Mouse (Mus musculus) liver, adult 2 months (tissue): ENCODE measurements around the gene Banp. TPM values are rescaled to one million over a fixed set of nuclear protein-coding genes. Genes with fewer than 3 reads are reported as not detected.

Experiments
- DNase-seq: peaks from one replicate; pipeline ENCODE4 v3.0.0-alpha.2; 2011; ENCODE audit warnings: low read depth, low spot score; ENCODE audit errors: extremely low read depth
- H3K27ac ChIP-seq: fragments of 200-500 bp; replicated peaks from 2 replicates; pipeline ENCODE4 v1.5.1; 2012; ENCODE audit warnings: low read depth, mild to moderate bottlenecking, control low read depth, inconsistent platforms, low read length; ENCODE audit not compliant: insufficient read depth
- H3K27me3 ChIP-seq: fragments of 200-500 bp; 2 replicates; pipeline ENCODE4 v1.6.1; 2012; ENCODE audit warnings: mild to moderate bottlenecking, moderate library complexity, low read length, inconsistent platforms; ENCODE audit not compliant: control insufficient read depth, insufficient read depth
- H3K36me3 ChIP-seq: fragments of 200-500 bp; 2 replicates; pipeline ENCODE4 v1.6.1; 2012; ENCODE audit warnings: low read length, inconsistent platforms; ENCODE audit not compliant: control insufficient read depth, insufficient read depth
- H3K4me1 ChIP-seq: fragments of 200-500 bp; 2 replicates; pipeline ENCODE4 v1.6.1; 2011; ENCODE audit warnings: low read length; ENCODE audit not compliant: control insufficient read depth, insufficient read depth
- H3K4me3 ChIP-seq: fragments of 200-500 bp; 2 replicates; pipeline ENCODE4 v1.5.1; 2011; ENCODE audit warnings: low read depth, mild to moderate bottlenecking, control low read depth, low read length, moderate library complexity; ENCODE audit not compliant: insufficient read depth
- H3K79me2 ChIP-seq: fragments of 200-500 bp; 2 replicates; pipeline ENCODE4 v1.6.1; 2012; ENCODE audit warnings: inconsistent platforms, mild to moderate bottlenecking, low read length, moderate library complexity; ENCODE audit not compliant: control insufficient read depth, insufficient read depth
- H3K9ac ChIP-seq: fragments of 200-500 bp; 2 replicates; pipeline ENCODE4 v1.6.1; 2012; ENCODE audit warnings: low read depth, mild to moderate bottlenecking, control low read depth, inconsistent platforms, low read length
- CTCF ChIP-seq: fragments of 200-500 bp; IDR thresholded peaks from 2 replicates; pipeline ENCODE4 v1.5.1; 2011; ENCODE audit warnings: low read depth, low read length, control low read depth
- POLR2A ChIP-seq: fragments of 200-500 bp; IDR thresholded peaks from 2 replicates; pipeline ENCODE4 v1.6.1; 2011; ENCODE audit warnings: low read length, control low read depth; ENCODE audit not compliant: insufficient read depth; ENCODE audit errors: extremely low read depth
- WGBS: fragments of 180-500 bp; shearing (Covaris S2); methylation state at CpG from one replicate; pipeline ENCODE4 v1.1.7; 2018; 5-methylcytosine and 5-hydroxymethylcytosine counted together
- polyA plus RNA-seq: library from polyadenylated mRNA; depleted of rRNA; stranded (reverse); fragments of >200 nt; gene quantifications from 2 replicates; pipeline ENCODE4 v1.2.3, GENCODE M21; 2012; rRNA removed
- total RNA-seq: library from RNA; depleted of rRNA; stranded (reverse); fragments of >200 nt; gene quantifications from 2 replicates; pipeline ENCODE4 v1.2.3, GENCODE M21; 2014; rRNA removed

Banp gene
- 9.8 and 19.7 TPM in 2 replicates for total RNA-seq
- polyA plus RNA-seq = 24.5 and 38.2 TPM in 2 replicates

GRCm38 (mm10) chr8:121949222-121949800, at the start of gene Banp:
Banp (plus strand) TSS chr8:121949750.
- peak within 1 kb of the TSS; percentile 77 for H3K4me3 ChIP-seq
- peaks cover 4% of the 10 kb centered on the region; the same call in 1 of the 2 replicates for H3K79me2 ChIP-seq
- no peaks in the 10 kb centered on the region for H3K27me3 ChIP-seq
- H3K9ac ChIP-seq = peak within 1 kb of the TSS; percentile 93
- peak within 1 kb of the TSS; percentile 90 for H3K27ac ChIP-seq
- DNase-seq = no peak
- H3K36me3 ChIP-seq = no peaks in the 10 kb centered on the region
- peaks cover 19% of the 10 kb centered on the region for H3K4me1 ChIP-seq
- 53% methylated on average over 6 of the region's 6 CpGs for WGBS
- no peak for TF ChIP-seq CTCF
- TF ChIP-seq POLR2A = no peak

DNA sequence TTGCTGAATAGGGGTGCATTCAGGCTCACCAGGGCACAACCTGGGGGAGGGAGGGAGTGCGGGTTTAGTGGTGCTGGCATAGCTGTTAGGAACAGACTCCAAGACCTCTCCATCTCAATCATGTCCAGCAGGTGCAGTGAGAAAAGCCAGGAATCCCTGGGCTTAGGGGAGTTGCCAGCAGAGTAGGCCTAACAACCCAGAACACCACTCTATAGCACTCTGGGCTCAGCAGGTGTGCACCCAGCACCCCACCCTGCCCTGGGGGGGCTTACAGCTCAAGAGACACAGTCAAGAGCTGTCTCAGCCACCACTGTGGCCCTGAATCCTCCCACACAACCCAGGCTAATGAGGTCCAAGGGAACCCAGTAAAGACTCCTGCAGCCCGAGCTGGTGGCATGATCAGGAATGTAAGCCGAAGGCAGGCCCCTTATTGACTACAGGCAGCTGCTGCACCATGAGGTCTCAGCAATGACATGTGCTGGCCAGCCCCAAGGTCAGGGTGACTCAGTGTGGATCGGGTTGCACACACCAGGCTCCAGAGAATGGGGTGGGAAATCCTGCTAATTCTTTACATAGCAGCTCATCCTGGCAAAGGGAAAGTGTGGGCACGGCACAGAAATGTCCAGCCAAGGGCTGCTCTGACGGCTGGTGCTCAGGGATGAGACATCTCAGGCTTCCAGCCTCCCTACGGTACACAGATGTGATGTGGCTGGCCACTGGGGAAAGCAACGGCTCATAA, 47.9 kb upstream of the Banp start:
- no peak for DNase-seq

GRCm38 (mm10) chr8:121903977-121904376, 45.6 kb upstream of the Banp start:
- TF ChIP-seq CTCF = no peak
- no peak for TF ChIP-seq POLR2A
- Histone ChIP-seq H3K36me3 (no peaks in the 10 kb centered on the region), H3K4me1 (peaks cover 4% of the 10 kb centered on the region), H3K27me3 (no peaks in the 10 kb centered on the region), H3K27ac (no peak overlapping the region), H3K79me2 (no peaks in the 10 kb centered on the region; the same call in 1 of the 2 replicates), H3K4me3 (no peak overlapping the region), H3K9ac (no peak overlapping the region)
- 84% methylated on average over 6 of the region's 6 CpGs for WGBS
- DNase-seq = no peak

More for the DNA sequence above, 47.9 kb upstream of the Banp start:
- H3K4me1 ChIP-seq = peaks cover 19% of the 10 kb centered on the region
- 80% methylated on average over 8 of the region's 8 CpGs for WGBS
- no peaks in the 10 kb centered on the region for H3K36me3 ChIP-seq
- no peaks in the 10 kb centered on the region for H3K27me3 ChIP-seq
- TF ChIP-seq CTCF (no peak), POLR2A (no peak)
- H3K27ac ChIP-seq = no peak overlapping the region
- no peak overlapping the region for H3K9ac ChIP-seq
- no peaks in the 10 kb centered on the region for H3K79me2 ChIP-seq
- no peak overlapping the region for H3K4me3 ChIP-seq

DNA sequence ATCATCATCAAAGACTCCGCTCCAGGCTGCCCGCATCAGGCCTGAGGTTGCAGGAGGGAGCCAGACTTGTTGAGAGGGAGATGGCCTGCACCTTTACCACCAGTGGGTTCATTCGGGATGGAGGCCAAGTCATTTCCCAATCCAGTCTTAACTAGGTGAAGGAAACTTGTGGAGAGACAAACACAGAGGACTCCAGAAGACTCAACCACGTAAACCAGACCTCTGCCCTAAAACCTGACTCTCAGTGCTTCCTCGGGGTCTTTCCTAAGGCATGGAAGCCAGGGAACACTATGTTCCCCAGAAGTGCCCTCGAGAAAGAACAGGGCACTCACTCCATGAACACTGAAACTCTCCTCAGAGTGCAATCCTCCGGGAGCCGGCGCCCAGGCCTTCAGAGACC, 44.6 kb upstream of the Banp start:
- no peak overlapping the region for H3K4me3 ChIP-seq

DNA sequence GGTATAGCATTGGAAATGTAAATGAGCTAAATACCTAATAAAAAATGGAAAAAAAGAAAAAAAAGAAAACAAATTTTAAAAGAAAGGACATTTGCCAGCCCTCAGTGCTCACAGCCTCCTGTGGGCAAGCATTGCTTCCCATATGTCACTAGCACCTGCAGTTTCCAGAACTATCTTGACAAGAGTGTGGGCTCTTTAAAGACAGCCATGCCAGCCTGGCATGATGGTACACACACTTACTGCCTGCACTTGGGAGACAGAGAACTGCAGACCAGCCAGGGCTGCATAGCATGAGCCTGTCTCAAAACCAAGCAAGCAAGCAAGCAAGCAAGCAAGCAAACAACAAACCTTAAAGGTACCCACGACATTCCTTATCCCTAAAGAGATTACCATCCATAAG, 44.1 kb upstream of the Banp start:
- no peak overlapping the region for H3K9ac ChIP-seq
- no peak overlapping the region for H3K27ac ChIP-seq
- H3K79me2 ChIP-seq = no peaks in the 10 kb centered on the region; the same call in 1 of the 2 replicates
- TF ChIP-seq CTCF = no peak
- DNase-seq = no peak
- H3K27me3 ChIP-seq = no peaks in the 10 kb centered on the region
- H3K36me3 ChIP-seq = no peaks in the 10 kb centered on the region
- H3K4me3 ChIP-seq = no peak overlapping the region
- WGBS = 33% methylated on average over 1 of the region's 1 CpGs
- peaks cover 2% of the 10 kb centered on the region for H3K4me1 ChIP-seq

More for the DNA sequence above, 44.6 kb upstream of the Banp start:
- Histone ChIP-seq H3K79me2 (no peaks in the 10 kb centered on the region; the same call in 1 of the 2 replicates), H3K36me3 (no peaks in the 10 kb centered on the region), H3K27ac (no peak overlapping the region), H3K4me1 (peaks cover 2% of the 10 kb centered on the region), H3K27me3 (no peaks in the 10 kb centered on the region), H3K9ac (no peak overlapping the region)
- 87% methylated on average over 9 of the region's 9 CpGs for WGBS
- TF ChIP-seq CTCF = no peak
- TF ChIP-seq POLR2A = no peak
- DNase-seq = no peak

DNA sequence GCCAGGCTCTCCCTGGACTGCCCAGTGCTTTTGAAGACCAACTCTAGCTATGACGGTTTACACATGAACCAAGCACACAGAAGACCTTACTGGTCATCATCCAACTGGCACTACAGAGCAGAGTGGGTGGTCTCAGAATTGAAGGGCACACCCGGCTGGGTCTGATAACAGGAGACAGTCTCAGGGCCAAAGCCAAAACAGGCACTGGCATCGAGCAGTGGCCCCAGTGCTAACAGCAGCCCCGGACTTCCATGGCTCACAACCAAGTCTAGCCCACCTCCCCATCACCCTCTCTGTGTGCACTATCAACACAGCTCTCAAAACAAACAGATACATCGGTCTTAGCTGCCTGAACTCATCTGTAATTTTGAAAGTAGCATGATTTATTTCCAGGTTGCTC, 43.7 kb upstream of the Banp start:
- no peak for DNase-seq
- Histone ChIP-seq H3K4me1 (peaks cover 2% of the 10 kb centered on the region), H3K9ac (no peak overlapping the region), H3K27me3 (no peaks in the 10 kb centered on the region), H3K4me3 (peak overlapping the region; percentile 9; the same call in 1 of the 2 replicates), H3K27ac (no peak overlapping the region), H3K79me2 (no peaks in the 10 kb centered on the region; the same call in 1 of the 2 replicates), H3K36me3 (no peaks in the 10 kb centered on the region)
- WGBS = 50% methylated on average over 5 of the region's 5 CpGs
- TF ChIP-seq CTCF = no peak
- TF ChIP-seq POLR2A = no peak
